Mouse (Mus musculus): ENCODE data around the gene AC129217.1.
"Not testable (repeated sequence)": the region's sequence is repeated elsewhere in the genome, so short reads cannot be mapped to it uniquely, and the experiment has no call there.

The AC129217.1 gene

DNA sequence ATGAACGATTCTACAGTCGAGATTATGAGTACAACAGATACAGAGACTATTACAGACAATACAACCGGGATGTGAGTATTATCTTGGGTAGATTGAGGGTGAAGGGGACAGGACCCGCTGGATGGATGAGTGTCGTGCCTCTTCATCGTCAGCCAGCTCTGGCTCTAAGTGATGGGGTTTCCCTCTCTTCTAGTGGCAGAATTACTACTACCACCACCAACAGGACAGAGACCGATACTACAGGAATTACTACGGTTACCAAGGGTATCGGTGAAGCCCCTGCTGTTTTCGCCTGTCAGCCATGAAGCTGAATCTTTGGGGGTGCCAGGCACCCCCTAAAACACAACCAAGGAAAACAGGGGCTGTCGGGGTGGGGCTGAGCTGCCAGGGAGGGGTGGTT lies 1.7 kb downstream of the AC129217.1 start:
- no peak for DNase-seq

DNA sequence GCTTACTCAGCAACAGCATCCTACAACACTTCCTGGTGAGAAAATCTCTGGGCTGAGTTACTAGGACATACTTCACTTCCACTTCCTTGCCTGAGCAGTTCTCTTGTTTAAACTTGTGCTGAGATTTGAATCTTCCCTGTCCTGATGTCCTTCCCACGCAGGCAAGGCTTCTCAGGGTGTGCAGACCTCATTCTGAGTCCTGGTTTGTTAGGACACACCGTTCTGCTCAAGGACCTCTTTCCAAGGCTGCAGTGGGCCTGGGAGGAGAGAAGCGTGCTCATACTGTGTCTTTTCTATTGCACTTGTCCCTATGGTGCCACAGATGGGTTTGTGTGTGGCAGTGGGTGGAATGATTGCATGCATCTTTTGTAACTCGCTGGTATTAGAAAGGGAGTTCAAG lies 3.4 kb downstream of the AC129217.1 start:
- DNase-seq, result no peak

DNA sequence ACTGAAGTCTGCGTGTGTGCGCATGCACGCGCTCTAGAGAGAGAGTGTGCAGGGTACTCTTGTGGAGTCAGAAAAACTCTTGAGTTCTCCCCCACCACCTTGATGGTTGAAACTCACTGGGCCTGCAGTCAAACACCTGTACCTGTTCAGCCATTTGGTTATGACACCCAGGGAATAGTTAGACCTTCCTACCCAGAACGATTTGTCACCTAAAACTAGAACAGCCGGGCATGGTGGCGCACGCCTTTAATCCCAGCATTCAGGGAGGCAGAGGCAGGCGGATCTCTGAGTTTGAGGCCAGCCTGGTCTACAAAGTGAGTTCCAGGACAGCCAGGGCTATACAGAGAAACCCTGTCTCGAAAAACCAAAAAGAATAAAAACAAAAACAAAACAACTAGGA lies 6.8 kb downstream of the AC129217.1 start:
- not testable (repeated sequence) for DNase-seq

DNA sequence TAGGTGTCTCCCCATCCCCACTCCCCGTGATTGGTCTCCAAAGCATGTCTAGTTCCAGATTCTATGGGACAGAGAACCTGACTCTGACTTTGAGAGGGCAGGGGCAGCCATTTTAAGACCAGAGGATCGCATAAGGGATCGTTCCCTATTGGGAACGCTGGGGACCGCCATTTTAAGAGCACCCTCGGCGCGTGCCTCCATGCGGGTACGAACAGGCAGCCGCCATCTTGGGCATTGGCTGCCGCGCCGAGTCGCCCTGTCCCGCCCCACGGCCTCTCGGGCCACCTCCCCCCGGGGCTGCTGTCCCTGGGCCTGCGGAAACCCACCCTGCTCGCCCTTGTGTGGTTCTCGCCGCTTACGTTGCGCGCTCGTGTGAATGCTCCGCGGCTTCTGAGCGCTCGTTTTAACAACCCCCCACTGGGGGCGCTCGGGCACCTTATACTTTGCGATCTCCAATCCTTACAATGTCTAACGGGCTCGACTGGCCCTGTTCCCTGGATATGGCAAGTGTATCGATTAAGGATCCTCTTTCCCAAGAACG lies 7.7 kb downstream of the AC129217.1 start, which contains the start of gene Bscl2:
Bscl2 (plus strand) TSS at position 217 of the 541 bp plus-strand sequence.
- peak; percentile 73 to 86 for DNase-seq

DNA sequence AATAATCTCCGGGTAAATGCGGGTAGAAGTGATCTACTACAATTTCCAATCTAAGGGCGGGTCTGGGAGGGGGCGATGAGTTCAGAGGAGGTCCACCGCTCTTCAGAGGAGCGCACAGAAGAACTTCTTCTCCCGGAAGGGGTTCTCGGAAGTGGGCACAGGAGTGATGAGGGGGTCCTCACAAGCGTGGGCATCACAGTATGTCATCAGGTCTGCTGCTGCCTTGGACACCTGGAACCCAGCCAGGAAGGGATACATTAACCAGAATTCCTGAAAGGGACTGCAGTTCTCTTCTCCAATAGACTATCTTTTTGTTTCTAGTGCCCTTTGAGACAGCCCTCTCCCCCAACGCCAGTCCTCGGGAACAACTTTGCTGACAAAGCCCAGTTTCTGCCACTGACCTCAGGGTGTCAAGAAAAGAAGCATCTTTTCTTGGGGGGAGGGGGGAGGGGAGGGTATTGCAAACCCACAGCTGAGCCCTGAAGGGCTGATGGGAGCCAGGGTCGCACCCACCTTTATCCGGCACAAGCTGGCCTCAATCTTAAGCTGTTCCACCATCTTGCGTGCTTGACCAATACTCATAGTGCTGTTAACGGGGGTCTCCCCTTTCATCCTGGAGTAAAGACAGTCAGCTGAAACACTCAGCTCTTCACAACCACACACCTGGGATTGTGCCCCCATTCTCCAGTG lies 8.6 kb downstream of the AC129217.1 start:
- peak; percentile 73 to 76 for DNase-seq

DNA sequence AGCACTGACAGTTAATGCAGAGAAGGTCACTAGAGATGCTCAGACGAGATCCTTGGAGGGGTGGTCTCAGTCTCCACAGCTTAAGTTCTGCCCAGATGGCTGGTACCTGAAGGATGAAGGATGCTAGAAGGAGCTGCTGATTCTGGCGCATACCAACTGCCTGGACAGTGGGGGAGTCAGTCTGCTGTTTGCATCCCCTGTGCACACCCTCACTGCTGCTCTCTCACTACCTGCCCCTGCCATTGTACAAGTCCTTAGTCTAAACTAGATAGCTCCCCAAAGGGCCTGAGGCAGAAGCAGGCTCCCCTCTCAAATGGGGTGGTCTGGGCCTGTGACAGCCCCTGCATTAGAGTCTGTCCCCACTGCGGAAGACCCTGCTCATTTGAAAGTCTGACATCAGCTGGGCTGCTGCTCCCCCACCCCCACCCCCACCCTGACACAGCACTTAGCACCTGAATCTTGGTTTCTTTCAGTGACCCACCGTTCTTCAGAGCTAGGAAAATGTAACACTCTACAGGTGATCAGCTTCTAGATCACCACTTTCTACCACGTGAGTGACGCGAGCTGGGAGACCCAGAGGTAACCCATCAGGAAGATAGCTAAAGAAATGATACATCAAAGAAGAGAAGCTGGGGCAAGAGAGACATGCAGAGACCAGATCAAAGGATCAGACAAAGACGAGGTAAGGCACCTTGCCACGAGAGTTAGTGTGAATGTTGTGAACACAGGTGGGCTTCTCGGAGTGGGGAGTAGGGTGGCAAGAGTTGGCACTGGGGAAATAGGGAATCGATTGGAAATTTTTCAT lies 9.7 kb downstream of the AC129217.1 start, which contains the start of gene Gng3:
Gng3 (minus strand) TSS at position 92 of the 805 bp plus-strand sequence.
- DNase-seq, result no peak

DNA sequence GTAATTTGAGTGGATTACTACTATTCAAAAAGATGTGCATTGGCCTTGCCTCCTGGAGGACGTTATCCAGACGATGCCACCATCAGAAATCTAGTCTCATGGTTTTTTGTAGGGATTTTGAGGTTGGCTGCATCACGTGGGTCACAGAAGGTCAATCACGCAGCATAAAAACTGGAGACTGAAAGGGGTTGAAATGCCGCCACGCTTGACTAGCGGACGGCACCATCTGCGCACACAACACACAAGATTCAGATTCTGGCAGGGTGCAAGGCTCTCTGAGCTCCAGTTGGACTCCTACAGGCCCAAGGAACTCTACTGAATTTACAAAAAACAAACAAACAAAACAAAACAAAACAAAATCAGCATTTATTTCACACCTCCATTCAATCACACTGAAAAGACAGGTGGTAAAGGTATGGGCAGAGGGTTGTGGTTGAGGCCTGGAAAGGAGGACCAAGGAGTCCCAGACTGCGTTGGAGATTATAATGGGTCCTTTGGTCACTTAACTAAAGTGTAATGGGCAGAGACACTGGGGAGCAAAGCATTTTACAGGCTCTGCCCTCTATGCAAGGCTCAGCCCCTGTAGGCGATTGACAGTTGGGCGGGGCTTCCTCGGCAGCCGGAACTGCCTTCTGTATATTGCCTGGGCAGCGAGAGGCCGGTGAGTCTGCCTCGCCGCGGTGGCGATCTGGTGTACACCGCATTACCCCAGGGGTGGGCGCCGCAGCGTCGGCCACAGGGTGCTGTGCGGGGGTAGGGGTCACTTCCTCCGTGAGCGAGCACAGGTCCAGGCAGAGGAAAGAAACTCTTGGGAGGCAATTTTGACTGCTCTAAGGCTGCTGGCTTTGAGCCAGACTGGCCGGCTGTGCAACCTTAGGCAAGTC lies 10.6 kb downstream of the AC129217.1 start:
- DNase-seq, result peak; percentile 79 to 86

DNA sequence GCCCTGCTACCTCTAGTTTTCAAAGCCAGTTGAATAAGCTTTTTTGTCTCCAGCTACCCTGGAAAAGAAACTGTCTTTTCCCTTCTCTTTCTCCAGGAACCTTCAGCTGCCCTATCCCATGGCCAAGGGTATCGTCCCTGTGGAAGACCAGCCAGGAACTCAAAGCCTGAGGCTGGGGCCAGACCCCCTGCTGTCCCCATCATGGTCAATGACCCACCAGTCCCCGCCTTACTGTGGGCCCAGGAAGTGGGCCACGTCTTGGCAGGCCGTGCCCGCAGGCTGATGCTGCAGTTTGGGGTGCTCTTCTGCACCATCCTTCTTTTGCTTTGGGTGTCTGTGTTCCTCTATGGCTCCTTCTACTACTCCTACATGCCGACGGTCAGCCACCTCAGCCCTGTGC lies 11.4 kb downstream of the AC129217.1 start:
- no peak for DNase-seq

DNA sequence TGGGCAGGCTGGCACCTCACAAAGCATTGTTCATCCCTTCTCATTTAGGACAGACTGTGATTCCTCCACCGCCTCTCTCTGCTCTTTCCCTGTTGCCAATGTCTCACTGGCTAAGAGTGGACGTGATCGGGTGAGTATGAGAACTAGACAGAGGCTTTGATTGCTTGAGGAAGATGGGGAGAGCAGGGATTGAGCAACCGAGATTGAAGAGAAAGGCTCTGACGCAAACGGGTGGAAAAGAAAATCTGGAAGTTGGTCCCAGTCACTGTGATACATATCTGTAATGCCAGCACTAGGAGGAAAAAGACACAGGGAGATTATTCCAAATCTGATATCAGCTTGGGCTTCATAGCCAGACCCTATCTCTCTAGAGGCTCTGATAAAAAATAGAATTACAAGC lies 13.4 kb downstream of the AC129217.1 start:
- DNase-seq, result no peak

DNA sequence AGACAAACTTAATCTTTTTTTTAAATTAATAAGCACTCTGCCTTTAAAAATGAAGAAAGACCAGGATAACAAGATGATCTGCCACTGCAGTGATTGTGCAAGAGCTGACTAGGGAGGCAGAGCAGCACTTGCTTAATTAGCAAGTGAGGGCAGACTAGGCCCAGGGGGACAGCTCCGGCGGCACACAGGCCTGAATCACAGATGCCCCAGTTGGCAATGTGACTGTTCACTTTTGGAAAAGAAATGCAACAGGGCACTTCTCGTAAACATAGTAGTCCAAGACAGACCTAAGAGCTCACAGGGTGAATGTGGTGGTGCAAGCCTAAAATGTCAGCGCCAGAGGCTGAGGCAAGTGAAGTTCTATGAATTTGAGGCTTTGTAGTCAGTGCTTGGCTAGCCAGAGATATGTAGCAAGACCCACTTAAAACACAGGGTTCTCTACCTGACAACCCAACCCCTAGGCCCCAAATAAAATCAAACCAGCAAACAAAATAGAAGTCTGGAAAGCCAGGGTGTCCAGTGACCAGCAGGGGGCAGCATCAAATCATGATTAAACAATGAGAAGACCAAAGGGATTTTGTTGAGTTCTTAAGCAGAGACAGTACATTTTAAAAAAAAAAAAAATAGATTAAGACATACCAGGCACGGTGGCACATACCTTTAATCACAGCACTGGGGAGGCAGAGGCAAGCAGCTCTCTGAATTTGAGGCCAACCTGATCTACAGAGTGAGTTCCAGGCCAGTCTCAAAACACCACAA lies 15.0 kb downstream of the AC129217.1 start:
- DNase-seq, result peak; percentile 60 to 78

DNA sequence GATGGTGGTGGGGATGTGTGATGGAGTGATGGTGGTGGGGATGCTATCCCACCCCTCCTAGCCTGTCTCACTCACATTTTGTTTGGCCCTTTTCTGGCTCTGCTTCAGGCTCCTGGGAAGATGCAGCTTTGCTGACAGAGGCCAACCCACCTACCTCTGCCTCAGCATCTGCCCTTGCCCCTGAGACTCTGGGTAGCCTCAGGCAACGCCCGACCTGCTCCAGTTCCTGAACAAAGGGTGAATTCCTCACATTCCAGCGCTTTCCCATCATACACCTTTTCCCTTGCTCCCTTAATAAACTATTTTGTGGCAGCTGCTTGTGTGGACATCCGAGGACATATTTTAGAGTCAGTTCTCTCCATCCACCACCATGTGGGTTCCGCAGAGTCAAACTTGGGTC lies 18.8 kb downstream of the AC129217.1 start:
- DNase-seq, result no peak

DNA sequence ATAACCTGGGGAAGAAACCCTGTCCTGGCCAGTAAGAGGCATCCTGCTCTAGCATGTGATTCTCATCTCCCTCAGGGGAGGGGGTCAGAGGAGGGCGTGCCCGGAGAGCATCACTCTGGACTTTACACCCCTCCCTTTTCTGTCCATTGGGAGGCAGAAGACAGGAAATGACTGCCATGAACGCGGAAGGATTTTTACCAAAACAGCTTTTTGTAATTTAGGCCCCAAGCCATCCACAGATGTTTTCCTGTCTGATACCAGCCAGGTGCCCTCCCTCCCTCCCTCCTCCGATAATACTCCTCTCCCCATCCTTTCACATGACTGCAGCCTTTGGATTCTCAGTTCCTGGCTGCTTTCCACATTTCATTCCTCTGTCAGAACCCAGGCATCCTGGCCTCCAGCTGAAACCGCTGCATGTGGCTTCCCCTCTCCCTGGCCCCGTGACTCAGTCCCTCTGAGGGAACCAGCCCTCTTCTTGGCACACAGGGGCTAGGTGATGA lies 20.9 kb downstream of the AC129217.1 start, which contains the start of gene Lrrn4cl:
Lrrn4cl (plus strand) TSS at position 367 of the 500 bp plus-strand sequence.
- DNase-seq, result no peak

DNA sequence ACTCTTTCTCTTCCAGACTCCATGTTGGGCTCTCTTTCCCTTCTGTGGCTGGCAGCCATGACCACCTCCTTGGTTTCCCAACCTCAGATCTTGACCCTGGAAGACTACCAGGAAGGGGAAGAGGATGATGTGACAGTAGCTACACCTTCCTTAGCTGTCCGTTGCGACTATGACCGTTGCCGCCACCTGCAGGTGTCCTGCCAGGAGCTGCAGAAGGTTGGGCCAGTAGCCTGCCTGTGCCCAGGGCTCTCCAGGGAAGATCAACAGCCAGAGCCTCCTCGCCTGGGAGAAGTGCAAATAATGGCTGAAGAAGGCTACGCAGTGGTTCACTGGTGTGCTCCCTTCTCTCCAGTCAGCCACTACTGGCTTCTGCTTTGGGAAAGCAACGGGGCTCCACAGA lies 22.1 kb downstream of the AC129217.1 start:
- DNase-seq, result no peak

DNA sequence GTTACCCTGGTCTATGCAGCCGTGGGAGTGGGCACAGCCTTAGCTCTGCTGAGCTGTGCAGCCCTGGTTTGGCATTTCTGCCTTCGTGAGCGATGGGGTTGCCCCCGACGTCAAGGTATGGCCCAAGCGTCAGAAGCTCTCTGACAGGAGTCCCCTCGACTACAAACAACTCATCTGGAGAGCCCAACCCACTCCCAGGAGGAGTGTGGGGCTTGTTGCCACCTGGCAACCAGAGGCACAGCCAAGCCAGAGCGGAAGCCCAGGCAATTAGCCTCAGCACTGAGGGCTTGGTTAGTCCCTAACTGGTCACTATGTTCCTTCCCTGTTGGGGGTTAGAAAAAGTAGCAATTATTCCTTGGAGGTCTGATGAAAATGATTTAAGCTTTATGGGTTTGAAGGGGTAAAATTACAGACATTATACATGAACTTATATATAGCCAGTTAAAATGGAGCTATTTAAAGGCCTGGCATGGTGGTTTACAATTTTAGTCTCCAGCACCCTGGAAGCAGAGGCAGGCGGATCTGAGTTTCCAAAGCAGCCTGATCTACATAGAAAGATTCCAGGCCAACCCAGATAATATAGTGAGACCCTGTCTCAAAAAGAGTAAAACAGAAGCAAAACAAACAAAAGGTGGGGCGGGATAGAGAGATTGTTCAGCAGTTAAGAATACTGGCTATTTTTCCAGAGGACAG lies 22.8 kb downstream of the AC129217.1 start:
- DNase-seq, result no peak

DNA sequence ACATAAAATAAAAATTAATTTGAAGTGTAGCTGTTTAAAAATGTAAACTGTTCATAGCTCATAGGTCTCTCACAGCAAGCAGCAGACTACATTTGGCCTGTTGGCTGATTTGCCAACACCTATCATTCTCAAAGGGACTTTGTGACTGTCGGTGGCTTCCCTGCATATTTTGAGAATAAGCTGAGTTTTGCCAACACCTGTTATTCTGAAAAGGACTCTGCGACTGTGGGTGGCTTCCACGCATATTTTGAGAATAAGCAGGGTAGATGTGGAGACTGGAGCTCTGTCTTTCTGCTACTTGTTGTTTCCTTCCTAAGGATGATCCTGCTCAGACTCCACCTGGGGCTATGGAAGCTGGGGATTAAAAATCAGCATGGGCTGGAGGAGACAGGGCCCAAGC lies 23.5 kb downstream of the AC129217.1 start:
- DNase-seq, result no peak

DNA sequence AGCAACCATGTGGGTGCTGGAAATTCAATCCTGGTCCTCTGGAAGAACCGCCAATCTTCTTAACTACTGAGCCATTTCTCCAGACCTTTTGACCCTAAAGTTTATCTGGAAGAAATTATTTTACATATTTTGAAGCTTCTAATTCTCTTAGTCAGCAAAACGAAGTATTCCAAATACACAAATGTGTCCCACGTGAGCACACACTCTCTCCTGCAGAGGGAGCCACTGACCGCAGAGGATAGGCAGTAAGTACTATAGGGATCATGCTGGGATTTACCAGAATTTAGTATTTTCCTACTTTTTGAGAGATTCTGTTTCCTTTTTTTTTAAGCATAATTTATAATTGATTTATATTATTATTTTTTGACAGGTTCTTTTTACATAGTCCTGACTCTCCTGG lies 28.1 kb downstream of the AC129217.1 start:
- DNase-seq, result peak; percentile 52 to 64

DNA sequence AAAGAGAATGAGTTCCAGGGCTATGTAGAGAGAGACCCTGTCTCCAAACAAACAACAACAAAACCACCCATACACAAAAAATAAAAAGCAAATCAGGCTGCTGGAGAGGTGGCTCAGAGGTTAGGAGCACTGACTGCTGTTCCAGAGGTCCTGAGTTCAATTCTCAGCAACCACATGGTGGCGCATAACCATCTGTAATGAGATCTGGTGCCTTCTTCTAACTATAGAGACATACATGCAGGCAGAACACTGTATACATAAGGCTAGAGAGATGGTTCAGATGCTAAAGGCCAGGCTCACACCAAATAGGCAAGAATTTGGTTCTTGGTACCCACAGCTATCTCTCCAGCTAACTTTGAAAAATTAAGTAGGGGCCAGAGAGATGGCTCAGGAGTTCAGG lies 29.4 kb downstream of the AC129217.1 start:
- no peak for DNase-seq

DNA sequence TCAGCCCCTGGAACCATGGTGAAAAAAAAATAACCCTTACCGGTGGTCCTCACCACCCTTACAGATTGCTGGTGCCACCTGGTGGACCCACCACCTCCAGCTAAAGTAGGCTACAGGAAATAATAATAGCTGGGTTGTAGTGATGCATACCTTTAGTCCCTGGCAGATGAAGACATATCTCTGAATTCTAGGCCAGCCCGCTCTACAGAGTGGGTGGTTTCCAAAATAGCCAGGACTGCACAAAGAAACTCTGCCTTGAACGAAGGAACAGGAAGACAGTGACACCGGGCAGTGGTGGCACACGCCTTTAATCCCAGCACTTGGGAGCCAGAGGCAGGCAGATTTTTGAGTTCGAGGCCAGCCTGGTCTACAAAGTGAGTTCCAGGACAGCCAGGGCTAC lies 34.7 kb downstream of the AC129217.1 start:
- no peak for DNase-seq

DNA sequence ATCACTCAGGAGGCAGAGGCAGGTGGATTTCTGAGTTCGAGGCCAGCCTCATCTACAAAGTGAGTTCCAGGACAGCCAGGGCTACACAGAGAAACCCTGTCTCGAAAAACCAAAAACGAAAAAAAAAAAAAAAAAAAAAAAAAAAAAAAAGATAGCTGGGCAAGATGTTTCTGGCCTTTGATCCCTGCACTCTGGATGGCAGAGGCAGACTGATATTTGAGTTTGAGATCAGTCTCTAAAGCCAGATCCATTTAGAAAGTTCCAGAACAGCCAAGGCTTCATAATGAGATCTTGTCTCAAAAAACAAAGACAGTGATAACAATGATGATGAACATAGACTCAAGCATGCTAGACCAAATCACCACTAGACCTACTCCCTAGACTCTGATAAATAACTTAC lies 40.8 kb downstream of the AC129217.1 start:
- not testable (repeated sequence) for DNase-seq

DNA sequence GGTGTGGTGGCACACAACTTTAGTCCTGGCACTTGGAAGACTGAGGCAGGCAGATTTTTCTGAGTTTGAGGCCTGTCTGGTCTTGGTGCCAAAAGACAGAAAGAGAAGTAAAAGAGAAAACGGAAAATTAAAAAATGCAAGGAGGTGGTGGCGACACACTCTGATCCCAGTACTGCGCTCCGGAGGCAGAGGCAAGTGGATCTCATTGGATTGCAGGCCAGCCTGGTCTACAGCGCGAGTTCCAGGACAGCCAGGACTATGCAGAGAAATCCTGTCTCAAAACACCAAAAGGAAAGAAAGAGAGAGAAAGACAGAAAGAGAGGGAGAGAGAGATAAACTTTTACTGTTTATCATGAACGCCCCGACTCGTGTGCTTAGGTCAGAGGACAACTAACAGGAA lies 41.3 kb downstream of the AC129217.1 start:
- no peak for DNase-seq

Measured in kidney, adult 8-10 months (tissue).